Mouse (Mus musculus) kidney, postnatal 36 days (tissue): ENCODE data around the gene Gm3233.
A peak's percentile ranks its signal among the peaks of the same experiment; 100 is the strongest.
"Not testable (repeated sequence)": the region's sequence is repeated elsewhere in the genome, so short reads cannot be mapped to it uniquely, and the experiment has no call there.

ENCODE experiments used
- DNase-seq, 2 experiments: peaks; one replicate each; pipeline ENCODE4 v3.0.0; 2021 to 2022; ENCODE audit warnings: mixed read lengths in 2 of 2

The Gm3233 gene

GRCm38 (mm10) chr10:77759582-77759981, at the start of gene Gm3233:
Gene Gm3233, minus strand, starts transcription at chr10:77759682.
- not testable (repeated sequence) for DNase-seq

GRCm38 (mm10) chr10:77804095-77804494, 44.6 kb upstream of the Gm3233 start:
- DNase-seq: no peak

- no peak for DNase-seq
Measured at GRCm38 (mm10) chr10:77798921-77799508, 39.5 kb upstream of the Gm3233 start, which contains the start of gene Gm19668. Gene Gm19668, minus strand, starts transcription at chr10:77799133.

- DNase-seq: not testable (repeated sequence)
Measured at GRCm38 (mm10) chr10:77798164-77798920, 38.9 kb upstream of the Gm3233 start.

- no peak for DNase-seq
Measured at GRCm38 (mm10) chr10:77797677-77798076, 38.2 kb upstream of the Gm3233 start.

GRCm38 (mm10) chr10:77794976-77795375, 35.5 kb upstream of the Gm3233 start, which contains the start of gene Gm9639:
Gene Gm9639, minus strand, starts transcription at chr10:77795076.
- DNase-seq: no peak

- no peak for DNase-seq
Measured at GRCm38 (mm10) chr10:77788621-77789020, 29.1 kb upstream of the Gm3233 start.

- not testable (repeated sequence) for DNase-seq
Measured at GRCm38 (mm10) chr10:77787876-77788275, 28.4 kb upstream of the Gm3233 start, which contains the start of gene Gm7137. Gene Gm7137, minus strand, starts transcription at chr10:77788200.

GRCm38 (mm10) chr10:77783396-77783795, 23.9 kb upstream of the Gm3233 start:
- not testable (repeated sequence) for DNase-seq

- DNase-seq: not testable (repeated sequence)
Measured at GRCm38 (mm10) chr10:77782442-77782841, 23.0 kb upstream of the Gm3233 start, which contains the start of gene Gm3250. Gene Gm3250, minus strand, starts transcription at chr10:77782542.

GRCm38 (mm10) chr10:77776844-77777243, 17.4 kb upstream of the Gm3233 start, which contains the start of gene Gm7138:
Gene Gm7138, minus strand, starts transcription at chr10:77776944.
- DNase-seq: not testable (repeated sequence)

- not testable (repeated sequence) for DNase-seq
Measured at GRCm38 (mm10) chr10:77772142-77772541, 12.7 kb upstream of the Gm3233 start.

GRCm38 (mm10) chr10:77771225-77771624, 11.7 kb upstream of the Gm3233 start, which contains the start of gene Gm3238:
Gene Gm3238, minus strand, starts transcription at chr10:77771325.
- not testable (repeated sequence) for DNase-seq

GRCm38 (mm10) chr10:77769727-77770126, 10.2 kb upstream of the Gm3233 start:
- no peak for DNase-seq

- DNase-seq: no peak
Measured at GRCm38 (mm10) chr10:77753448-77753847, 6.0 kb downstream of the Gm3233 start.

GRCm38 (mm10) chr10:77752312-77752711, 7.2 kb downstream of the Gm3233 start:
- not testable (repeated sequence) for DNase-seq

- not testable (repeated sequence) for DNase-seq
Measured at GRCm38 (mm10) chr10:77751254-77751653, 8.2 kb downstream of the Gm3233 start, which contains the start of gene Gm9736. Gene Gm9736, minus strand, starts transcription at chr10:77751354.

- not testable (repeated sequence) for DNase-seq
Measured at GRCm38 (mm10) chr10:77750686-77751085, 8.8 kb downstream of the Gm3233 start.

GRCm38 (mm10) chr10:77741924-77742688, 17.4 kb downstream of the Gm3233 start, which contains the start of gene Gm18596:
Gene Gm18596, minus strand, starts transcription at chr10:77742638.
- DNase-seq: not testable (repeated sequence)

GRCm38 (mm10) chr10:77738929-77739328, 20.6 kb downstream of the Gm3233 start:
- no peak for DNase-seq

GRCm38 (mm10) chr10:77735928-77736327, 23.6 kb downstream of the Gm3233 start:
- no peak for DNase-seq

GRCm38 (mm10) chr10:77729241-77729640, 30.2 kb downstream of the Gm3233 start:
- peak in 1 of 2 experiments; percentile 38 for DNase-seq

- DNase-seq: peak in 1 of 2 experiments; percentile 40
Measured at GRCm38 (mm10) chr10:77728280-77728679, 31.2 kb downstream of the Gm3233 start.
